Mouse (Mus musculus): ENCODE results near the gene Gm20721. TPM values are rescaled to one million over a fixed set of nuclear protein-coding genes. Genes with fewer than 3 reads are reported as not detected.
A peak's percentile ranks its signal among the peaks of the same experiment; 100 is the strongest.

Gene Gm20721
- total and polyA plus RNA-seq, 2 experiments from 2014 or later, result 10.8 TPM; not detected in 1

GRCm38 (mm10) chr2:174312661-174313060, 33.9 kb downstream of the Gm20721 start:
- no peak for DNase-seq (ENCODE audit: low spot score)
- Histone ChIP-seq H3K9me3 (ENCODE audit: low read length) (no peaks in the 10 kb centered on the region), H3K27ac (ENCODE audit: low read depth, low read length) (no peak overlapping the region), H3K4me3 (ENCODE audit: low read depth, low read length) (no peak overlapping the region), H3K36me3 (ENCODE audit: insufficient read depth, low read length) (no peaks in the 10 kb centered on the region), H3K27me3 (ENCODE audit: insufficient read depth, low read length) (peaks cover 4% of the 10 kb centered on the region; the same call in 1 of the 2 replicates), H3K9ac (replicated peaks; ENCODE audit: low read length, poor library complexity, severe bottlenecking) (no peak overlapping the region), H3K4me2 (ENCODE audit: low read depth, low read length, poor library complexity, severe bottlenecking) (no peak overlapping the region), H3K4me1 (ENCODE audit: insufficient read depth, low read length) (no peaks in the 10 kb centered on the region)
- 81% methylated on average over 2 of the region's 2 CpGs for WGBS
- no peak for TF ChIP-seq CTCF (IDR thresholded peaks at IDR 0.05)
- ATAC-seq (ENCODE audit: low FRiP score), result no peak

DNA sequence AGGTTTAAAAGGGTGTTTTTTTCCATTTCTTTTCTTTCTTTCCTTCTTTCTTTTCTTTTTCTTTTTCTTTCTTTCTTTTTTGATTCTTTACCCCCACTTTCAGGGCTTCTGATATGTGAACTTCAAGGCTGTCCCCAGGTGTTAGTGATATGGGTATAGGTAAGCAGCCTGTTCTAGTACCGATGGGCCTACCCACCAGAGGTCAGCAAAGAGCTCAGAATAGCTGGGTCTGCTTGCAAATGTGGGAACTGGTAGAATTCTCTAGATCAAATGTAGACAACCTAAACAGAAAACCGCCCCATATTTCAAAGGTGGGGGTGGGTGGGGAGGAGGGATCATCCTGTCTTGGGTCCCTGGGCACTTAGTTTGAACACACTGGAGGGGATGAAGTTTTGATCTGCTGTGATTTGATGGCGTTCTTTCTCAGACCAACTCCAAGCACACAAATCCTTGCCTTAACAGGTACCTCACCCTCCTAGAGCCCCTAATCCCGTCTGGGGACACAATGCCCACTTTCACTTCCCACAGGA, 34.3 kb downstream of the Gm20721 start:
- peak; percentile 92 for TF ChIP-seq CTCF (IDR thresholded peaks at IDR 0.05)
- Histone ChIP-seq H3K27ac (ENCODE audit: low read depth, low read length) (no peak overlapping the region), H3K4me1 (ENCODE audit: insufficient read depth, low read length) (no peaks in the 10 kb centered on the region), H3K9me3 (ENCODE audit: low read length) (no peaks in the 10 kb centered on the region), H3K9ac (replicated peaks; ENCODE audit: low read length, poor library complexity, severe bottlenecking) (no peak overlapping the region), H3K4me2 (ENCODE audit: low read depth, low read length, poor library complexity, severe bottlenecking) (no peak overlapping the region), H3K27me3 (ENCODE audit: insufficient read depth, low read length) (peaks cover 4% of the 10 kb centered on the region; the same call in 1 of the 2 replicates), H3K4me3 (ENCODE audit: low read depth, low read length) (no peak overlapping the region), H3K36me3 (ENCODE audit: insufficient read depth, low read length) (no peaks in the 10 kb centered on the region)
- ATAC-seq (ENCODE audit: low FRiP score) (peak; percentile 67), DNase-seq (ENCODE audit: low spot score) (peak; percentile 89)
- 26% methylated on average over 4 of the region's 4 CpGs for WGBS

DNA sequence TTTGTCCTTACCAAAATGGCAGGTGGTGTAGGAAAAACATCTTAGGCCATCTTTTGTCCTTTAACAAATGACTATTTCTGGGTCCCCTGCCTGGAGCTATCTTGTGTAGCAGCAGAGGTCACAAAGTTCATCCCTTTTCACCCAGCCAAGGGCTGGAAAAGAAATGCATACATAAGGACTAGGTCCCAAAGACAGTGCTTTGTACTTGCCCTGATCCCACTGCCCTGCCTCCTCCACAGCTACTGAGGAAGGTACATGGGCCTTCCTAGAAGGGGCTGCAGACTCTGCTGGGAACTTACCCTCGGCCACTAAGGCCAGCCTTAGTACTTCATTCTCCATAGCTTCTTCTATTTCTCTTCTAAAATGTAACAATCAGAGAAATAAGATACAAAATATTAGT, 34.9 kb downstream of the Gm20721 start:
- WGBS, result 82% methylated on average over 1 of the region's 1 CpGs
- no peak for ATAC-seq (ENCODE audit: low FRiP score)
- H3K9ac ChIP-seq (replicated peaks; ENCODE audit: low read length, poor library complexity, severe bottlenecking), result no peak overlapping the region
- TF ChIP-seq CTCF (IDR thresholded peaks at IDR 0.05), result no peak
- H3K36me3 ChIP-seq (ENCODE audit: insufficient read depth, low read length), result no peaks in the 10 kb centered on the region
- no peak for DNase-seq (ENCODE audit: low spot score)
- H3K9me3 ChIP-seq (ENCODE audit: low read length), result no peaks in the 10 kb centered on the region
- peaks cover 4% of the 10 kb centered on the region; the same call in 1 of the 2 replicates for H3K27me3 ChIP-seq (ENCODE audit: insufficient read depth, low read length)
- no peaks in the 10 kb centered on the region for H3K4me1 ChIP-seq (ENCODE audit: insufficient read depth, low read length)
- no peak overlapping the region for H3K4me3 ChIP-seq (ENCODE audit: low read depth, low read length)
- H3K27ac ChIP-seq (ENCODE audit: low read depth, low read length), result no peak overlapping the region
- no peak overlapping the region for H3K4me2 ChIP-seq (ENCODE audit: low read depth, low read length, poor library complexity, severe bottlenecking)

- H3K9me3 ChIP-seq (ENCODE audit: low read length), result no peaks in the 10 kb centered on the region
- no peak overlapping the region for H3K9ac ChIP-seq (replicated peaks; ENCODE audit: low read length, poor library complexity, severe bottlenecking)
- H3K4me1 ChIP-seq (ENCODE audit: insufficient read depth, low read length), result no peaks in the 10 kb centered on the region
- peaks cover 4% of the 10 kb centered on the region; the same call in 1 of the 2 replicates for H3K27me3 ChIP-seq (ENCODE audit: insufficient read depth, low read length)
- WGBS, result 13% methylated on average over 7 of the region's 7 CpGs
- peak; percentile 85 for TF ChIP-seq CTCF (IDR thresholded peaks at IDR 0.05)
- no peak overlapping the region for H3K4me3 ChIP-seq (ENCODE audit: low read depth, low read length)
- DNase-seq (ENCODE audit: low spot score) (peak; percentile 80), ATAC-seq (ENCODE audit: low FRiP score) (peak; percentile 58; the same call in 1 of the 2 replicates)
- H3K4me2 ChIP-seq (ENCODE audit: low read depth, low read length, poor library complexity, severe bottlenecking), result no peak overlapping the region
- H3K27ac ChIP-seq (ENCODE audit: low read depth, low read length), result no peak overlapping the region
- no peaks in the 10 kb centered on the region for H3K36me3 ChIP-seq (ENCODE audit: insufficient read depth, low read length)
These were observed 35.5 kb downstream of the Gm20721 start for GRCm38 (mm10) chr2:174310913-174311514.

DNA sequence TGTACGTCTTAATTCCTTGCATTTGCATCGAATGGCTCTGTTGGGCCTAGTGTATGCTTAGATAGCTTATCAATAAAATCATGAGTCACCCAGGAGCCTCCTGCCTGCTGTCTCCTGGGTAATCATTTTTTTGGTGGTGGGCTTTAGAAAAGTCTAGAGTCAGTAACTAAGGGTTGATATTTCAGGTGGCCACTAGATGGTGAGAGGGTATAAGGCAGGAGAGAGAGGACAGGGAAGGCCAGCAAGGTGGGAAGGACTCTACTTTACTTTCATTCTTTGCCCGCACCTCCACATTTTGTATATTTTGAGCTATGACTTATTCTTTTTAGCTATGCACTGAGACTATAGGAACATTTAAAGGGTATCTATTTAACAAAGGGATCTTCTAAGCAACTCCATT, 38.6 kb downstream of the Gm20721 start:
- H3K27me3 ChIP-seq (ENCODE audit: insufficient read depth, low read length), result peaks cover 4% of the 10 kb centered on the region; the same call in 1 of the 2 replicates
- H3K4me2 ChIP-seq (ENCODE audit: low read depth, low read length, poor library complexity, severe bottlenecking), result no peak overlapping the region
- no peaks in the 10 kb centered on the region for H3K9me3 ChIP-seq (ENCODE audit: low read length)
- TF ChIP-seq CTCF (IDR thresholded peaks at IDR 0.05), result peak; percentile 66
- H3K4me1 ChIP-seq (ENCODE audit: insufficient read depth, low read length), result no peaks in the 10 kb centered on the region
- no peak for ATAC-seq (ENCODE audit: low FRiP score)
- no peaks in the 10 kb centered on the region for H3K36me3 ChIP-seq (ENCODE audit: insufficient read depth, low read length)
- no peak overlapping the region for H3K9ac ChIP-seq (replicated peaks; ENCODE audit: low read length, poor library complexity, severe bottlenecking)
- H3K27ac ChIP-seq (ENCODE audit: low read depth, low read length), result no peak overlapping the region
- H3K4me3 ChIP-seq (ENCODE audit: low read depth, low read length), result no peak overlapping the region
- DNase-seq (ENCODE audit: low spot score), result no peak
- 86% methylated on average over 3 of the region's 3 CpGs for WGBS

GRCm38 (mm10) chr2:174305646-174306045, 40.9 kb downstream of the Gm20721 start:
- peaks cover 4% of the 10 kb centered on the region; the same call in 1 of the 2 replicates for H3K27me3 ChIP-seq (ENCODE audit: insufficient read depth, low read length)
- H3K9me3 ChIP-seq (ENCODE audit: low read length), result no peaks in the 10 kb centered on the region
- DNase-seq (ENCODE audit: low spot score) (no peak), ATAC-seq (ENCODE audit: low FRiP score) (no peak)
- TF ChIP-seq CTCF (IDR thresholded peaks at IDR 0.05), result no peak
- H3K36me3 ChIP-seq (ENCODE audit: insufficient read depth, low read length), result no peaks in the 10 kb centered on the region
- no peak overlapping the region for H3K9ac ChIP-seq (replicated peaks; ENCODE audit: low read length, poor library complexity, severe bottlenecking)
- 13% methylated on average over 5 of the region's 5 CpGs for WGBS
- no peak overlapping the region for H3K4me3 ChIP-seq (ENCODE audit: low read depth, low read length)
- H3K4me2 ChIP-seq (ENCODE audit: low read depth, low read length, poor library complexity, severe bottlenecking), result no peak overlapping the region
- H3K4me1 ChIP-seq (ENCODE audit: insufficient read depth, low read length), result no peaks in the 10 kb centered on the region
- no peak overlapping the region for H3K27ac ChIP-seq (ENCODE audit: low read depth, low read length)

Data from midbrain, postnatal 0 days (tissue).